Mouse (Mus musculus) liver, postnatal 0 days (tissue): ENCODE measurements around the gene Slc16a5.

ENCODE experiments used
- CTCF ChIP-seq: sonication (generic); IDR thresholded peaks from 2 replicates; pipeline ENCODE4 v1.5.1; 2016; ENCODE audit warnings: antibody characterized with exemption, low read depth
- EP300 ChIP-seq: IDR thresholded peaks from 2 replicates; pipeline ENCODE4 v1.6.1; 2016; ENCODE audit warnings: antibody characterized with exemption, low read depth, mild to moderate bottlenecking

- TF ChIP-seq CTCF: no peak
- no peak for TF ChIP-seq EP300
Observed at GRCm38 (mm10) chr11:115447321-115447885, 14.9 kb upstream of the Slc16a5 start.
